Mouse (Mus musculus): ENCODE data around the gene Sdhb.

DNA sequence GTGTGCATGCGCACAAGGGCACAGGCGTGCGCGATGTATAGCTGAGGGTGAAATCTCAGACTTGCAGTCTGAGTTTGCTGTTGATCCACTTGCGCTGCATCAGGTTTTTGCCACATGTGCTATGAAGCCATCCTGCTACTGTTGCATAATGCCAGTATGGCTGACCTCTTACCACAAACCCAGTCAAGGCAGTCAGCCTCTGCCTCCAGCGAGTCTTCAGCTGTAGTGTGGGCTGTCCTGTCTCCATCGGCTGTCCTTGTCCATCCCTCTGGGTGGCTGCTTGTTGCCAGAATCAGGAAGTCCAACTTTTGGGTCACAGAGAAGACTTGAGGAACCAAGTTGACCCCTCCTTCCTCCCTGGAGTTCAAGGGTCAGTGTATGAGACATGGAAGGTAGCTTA is 14.4 kb downstream of the Sdhb start:
- TF ChIP-seq POLR2A (IDR thresholded peaks at IDR 0.05; ENCODE audit: low read depth, low read length) (no peak), CTCF (conservative IDR thresholded peaks at IDR 0.05; ENCODE audit: insufficient read depth, insufficient read length, low read depth, low read length) (no peak)
